Mouse (Mus musculus): ENCODE measurements around the gene Gm12184.
A peak's percentile ranks its signal among the peaks of the same experiment; 100 is the strongest.

- TF ChIP-seq POLR2A (IDR thresholded peaks at IDR 0.05; ENCODE audit: low read depth, low read length) = no peak
- peak; percentile 46 for TF ChIP-seq CTCF (conservative IDR thresholded peaks at IDR 0.05; ENCODE audit: insufficient read depth, insufficient read length, low read depth, low read length)
These were observed 32.6 kb upstream of the Gm12184 start for GRCm38 (mm10) chr11:48859014-48859413.

All from kidney, adult 2 months (tissue).